Mouse (Mus musculus) cerebellum, adult 9-11 months (tissue): ENCODE measurements around the gene Tas2r115.
"Not testable (repeated sequence)": the region's sequence is repeated elsewhere in the genome, so short reads cannot be mapped to it uniquely, and the experiment has no call there.

Source experiments
- DNase-seq: peaks from one replicate; pipeline ENCODE4 v3.0.0; 2022

Gene Tas2r115

DNA sequence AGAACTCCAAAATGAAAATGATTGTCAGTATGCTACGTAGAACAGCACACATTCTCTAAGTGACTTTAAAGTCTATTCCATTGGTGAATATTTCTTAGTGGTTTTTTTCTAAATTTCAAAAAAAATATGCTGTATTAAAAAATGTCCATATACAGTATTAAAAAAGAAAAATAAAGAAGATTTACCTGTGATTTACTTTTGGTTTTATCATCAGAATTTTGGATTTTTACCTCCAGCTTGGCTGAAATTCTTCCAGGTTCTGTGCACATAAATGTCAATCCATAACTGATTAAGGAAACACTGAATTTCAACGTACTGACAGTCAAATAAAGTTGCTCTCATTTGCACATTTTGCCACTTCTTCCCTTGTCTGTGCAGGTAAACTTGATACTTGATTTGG, at the start of gene Tas2r115:
Gene Tas2r115, minus strand, starts transcription at position 101 of the 400 bp plus-strand sequence.
- no peak for DNase-seq

DNA sequence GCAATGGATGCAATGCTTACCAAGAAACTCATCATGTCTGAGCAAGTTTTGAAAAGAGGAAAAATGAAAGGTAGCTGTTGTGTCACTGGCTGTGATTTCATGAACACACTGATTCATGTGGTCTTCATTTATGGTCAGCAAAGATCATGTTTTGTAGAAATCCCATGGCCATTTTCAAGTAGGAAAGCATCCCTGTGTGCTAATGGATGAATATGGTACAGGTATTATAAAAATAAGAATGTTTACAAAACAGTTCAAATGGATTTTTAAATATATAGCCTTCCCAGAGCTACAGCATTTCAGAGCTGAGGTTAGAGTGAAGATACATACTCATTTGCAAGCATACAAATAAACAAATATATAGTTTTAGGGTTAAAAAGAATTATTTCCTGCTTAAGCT, 40.2 kb upstream of the Tas2r115 start, which contains the start of gene Tas2r136:
Gene Tas2r136, minus strand, starts transcription at position 101 of the 400 bp plus-strand sequence.
- no peak for DNase-seq

DNA sequence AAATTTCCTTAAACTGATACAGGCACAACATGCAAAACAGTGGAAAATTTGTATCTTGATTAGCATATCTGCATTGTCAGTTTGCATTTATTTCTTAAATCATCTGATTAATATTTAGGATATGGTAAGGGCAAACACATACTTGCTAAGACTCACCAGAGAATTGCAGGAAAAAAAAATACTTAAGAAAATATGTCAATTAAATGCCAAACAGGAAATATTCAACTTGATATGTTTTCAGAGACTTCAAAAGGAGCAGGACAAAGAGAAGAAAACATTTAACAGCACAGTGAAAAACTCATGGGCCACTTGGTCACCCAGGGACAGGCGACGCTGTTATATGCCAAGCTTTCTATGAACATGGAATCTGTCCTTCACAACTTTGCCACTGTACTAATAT, 24.0 kb upstream of the Tas2r115 start, which contains the start of gene Tas2r102:
Gene Tas2r102, plus strand, starts transcription at position 301 of the 400 bp plus-strand sequence.
- no peak for DNase-seq

DNA sequence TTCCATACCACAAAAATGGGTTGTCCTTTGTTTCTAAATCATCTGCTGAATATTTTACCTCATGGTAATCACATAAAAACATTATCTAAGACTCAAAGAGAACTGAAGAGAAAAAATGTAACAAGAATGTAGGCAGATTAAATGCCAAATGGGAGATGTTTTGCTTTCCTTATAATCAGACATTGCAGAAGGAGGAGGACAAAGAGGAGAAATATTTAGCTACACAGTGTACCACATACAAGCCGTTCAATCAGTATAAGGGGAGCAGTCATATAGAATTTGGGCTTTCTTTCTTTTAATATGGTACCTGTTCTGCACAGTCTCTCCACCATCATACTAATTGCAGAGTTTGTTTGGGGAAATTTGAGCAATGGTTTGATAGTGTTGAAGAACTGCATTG, 16.6 kb upstream of the Tas2r115 start, which contains the start of gene Tas2r124:
Gene Tas2r124, plus strand, starts transcription at position 301 of the 400 bp plus-strand sequence.
- no peak for DNase-seq

DNA sequence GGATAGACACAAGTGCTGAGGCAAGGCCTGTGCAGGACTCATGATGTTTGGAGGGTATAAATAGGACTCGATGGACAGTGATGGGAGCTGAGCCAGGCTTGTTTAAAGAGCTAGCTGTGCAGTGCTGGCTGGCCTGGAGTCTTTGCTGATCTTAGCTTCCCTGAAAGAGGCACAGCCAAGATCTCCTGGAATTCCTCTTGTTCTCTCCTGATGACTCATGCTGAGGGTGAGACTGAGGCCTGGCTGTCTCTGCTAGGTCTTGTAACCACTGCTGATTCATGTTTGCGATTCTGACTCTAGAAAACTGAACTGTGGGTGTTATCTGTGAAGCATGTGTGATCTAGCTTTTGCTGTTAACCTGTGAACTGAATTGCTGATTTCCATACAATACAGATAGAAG, 12.4 kb upstream of the Tas2r115 start:
- DNase-seq: no peak

DNA sequence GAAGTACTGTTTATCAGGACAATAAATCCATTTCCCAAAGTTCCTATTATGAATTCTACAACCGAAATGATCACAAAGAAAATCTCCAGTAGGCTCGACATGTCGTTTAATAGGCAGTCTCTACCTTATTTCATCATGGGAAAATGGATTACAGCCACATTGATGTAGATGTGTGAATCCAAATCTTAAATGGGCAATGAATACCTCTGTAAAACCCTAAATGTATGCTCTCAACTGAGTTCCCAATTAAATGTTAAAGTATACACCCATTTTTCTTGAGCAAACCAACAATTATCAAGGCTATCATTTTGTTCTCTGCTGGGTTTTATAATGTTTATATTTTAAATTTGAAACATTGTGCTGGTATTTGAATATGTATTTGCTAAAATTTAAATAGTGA, 26.0 kb downstream of the Tas2r115 start, which contains the start of gene Tas2r122:
Gene Tas2r122, minus strand, starts transcription at position 101 of the 400 bp plus-strand sequence.
- DNase-seq: no peak

DNA sequence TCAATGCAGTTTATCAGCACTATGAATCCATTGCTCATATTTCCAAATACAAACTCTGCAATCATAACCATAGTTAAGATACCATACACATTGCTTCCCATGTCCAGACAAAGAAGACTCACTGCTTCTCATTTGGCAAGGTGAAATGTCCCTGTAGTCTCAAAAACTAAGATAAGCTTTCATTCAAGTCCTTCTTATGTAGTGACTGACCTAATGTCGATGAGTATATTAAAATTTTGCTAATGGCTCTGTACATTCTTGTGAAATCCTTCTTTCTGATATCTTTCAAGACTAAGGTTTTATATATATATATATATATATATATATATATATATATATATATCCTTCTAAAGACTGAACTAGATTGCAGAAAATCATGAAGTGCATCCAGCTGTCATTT, 36.9 kb downstream of the Tas2r115 start, which contains the start of gene Tas2r121:
Gene Tas2r121, minus strand, starts transcription at position 101 of the 400 bp plus-strand sequence.
- no peak for DNase-seq

DNA sequence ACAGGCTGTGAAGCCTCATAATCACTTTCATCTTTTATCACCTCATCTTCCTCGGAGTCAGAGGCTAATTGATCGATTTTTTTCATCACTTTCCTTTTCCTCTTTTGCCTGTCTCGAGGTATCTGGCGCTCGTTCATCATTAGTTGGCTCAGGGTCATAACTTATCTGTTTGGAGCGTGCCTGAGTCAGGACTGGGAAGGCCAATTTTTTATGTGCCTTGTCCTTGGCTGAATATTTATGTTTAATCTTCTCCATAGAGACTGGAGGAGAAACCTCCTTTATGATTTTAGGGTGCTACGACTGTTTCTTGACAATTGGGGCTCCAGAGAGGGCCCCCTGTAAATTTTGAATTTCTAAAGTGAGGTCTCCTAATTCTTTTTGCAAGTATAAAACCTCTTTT, 46.2 kb downstream of the Tas2r115 start:
- DNase-seq: not testable (repeated sequence)
